Comparison of ENCODE assay signal across 13 mouse cellular contexts in the genomic region with DNA sequence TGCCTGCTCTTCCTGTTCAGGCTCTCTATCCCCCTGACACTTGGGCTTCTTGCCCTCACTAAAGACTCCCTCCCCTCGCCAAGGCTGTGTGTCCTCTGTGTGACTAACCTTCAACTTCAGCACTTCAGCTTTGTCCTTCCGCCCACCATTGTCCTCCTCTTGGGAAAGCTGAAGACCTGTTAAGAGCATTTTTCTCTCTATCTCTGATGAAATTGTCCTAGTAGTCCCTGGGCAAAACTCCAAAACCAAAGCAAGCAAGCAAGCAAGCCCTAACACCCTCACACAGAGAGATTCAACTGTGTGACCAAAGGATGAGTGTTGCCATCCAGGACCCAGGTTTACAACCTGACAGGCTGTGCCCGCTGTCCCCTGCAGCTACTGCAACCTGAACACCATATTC. TPM values are rescaled to one million over a fixed set of nuclear protein-coding genes. Genes with fewer than 3 reads are reported as not detected.
DNase-seq lines count a peak whose midpoint lies in the region; ATAC-seq and TF ChIP-seq lines count a peak whose summit lies in the region.
"Had no signal": no experiment of that assay in that cellular context is flagged by ENCODE, and none has a peak within 500 bp of the region (broad histone marks: within the 10 kb centered on the region; RNA-seq: fewer than 3 reads in every experiment).

No protein-coding gene starts in this region.

- peak overlapping the region; percentile 40 for H3K4me3 ChIP-seq in hindbrain, embryonic 10.5 days
- H3K4me3 ChIP-seq in hindbrain, postnatal 0 days (ENCODE audit: low read length): no peak overlapping the region
- no peak overlapping the region for H3K4me3 ChIP-seq in midbrain, embryonic 11.5 days (ENCODE audit: low read depth, low read length)
- no peak overlapping the region for H3K4me3 ChIP-seq in midbrain, embryonic 15.5 days
- H3K4me3 ChIP-seq in embryonic facial prominence, embryonic 13.5 days: peak overlapping the region; percentile 15; the same call in 1 of the 2 replicates
- H3K4me3 ChIP-seq in limb, embryonic 13.5 days: no peak overlapping the region; the same call in 1 of the 2 replicates
- H3K4me3 ChIP-seq: heart, embryonic 15.5 days; liver, embryonic 15.5 days had no signal

- no peaks in the 10 kb centered on the region for H3K36me3 ChIP-seq in hindbrain, embryonic 10.5 days
- H3K36me3 ChIP-seq in hindbrain, postnatal 0 days (ENCODE audit: insufficient read depth, low read length): no peaks in the 10 kb centered on the region
- no peaks in the 10 kb centered on the region for H3K36me3 ChIP-seq in midbrain, embryonic 11.5 days (ENCODE audit: control insufficient read depth, insufficient read depth, low read length)
- no peaks in the 10 kb centered on the region for H3K36me3 ChIP-seq in midbrain, embryonic 15.5 days (replicated peaks)
- H3K36me3 ChIP-seq in embryonic facial prominence, embryonic 13.5 days: no peaks in the 10 kb centered on the region
- H3K36me3 ChIP-seq in limb, embryonic 13.5 days: no peaks in the 10 kb centered on the region
- H3K36me3 ChIP-seq: heart, embryonic 15.5 days; liver, embryonic 15.5 days had no signal

- H3K9ac ChIP-seq in hindbrain, postnatal 0 days (replicated peaks; ENCODE audit: low read length): no peak overlapping the region
- H3K9ac ChIP-seq in midbrain, embryonic 11.5 days (ENCODE audit: low read length): no peak overlapping the region
- no peak overlapping the region for H3K9ac ChIP-seq in midbrain, embryonic 15.5 days
- 0 out of 2 replicates have a peak overlapping the region, but pooled peaks have one; percentile 55 for H3K9ac ChIP-seq in embryonic facial prominence, embryonic 13.5 days
- H3K9ac ChIP-seq in limb, embryonic 13.5 days: peak overlapping the region; percentile 26; the same call in 1 of the 2 replicates
- H3K9ac ChIP-seq: heart, embryonic 15.5 days; liver, embryonic 15.5 days had no signal

- no peak overlapping the region for H3K4me2 ChIP-seq in hindbrain, postnatal 0 days (ENCODE audit: low read depth, low read length)
- H3K4me2 ChIP-seq in midbrain, embryonic 11.5 days: peak overlapping the region; percentile 20; the same call in 1 of the 2 replicates
- no peak overlapping the region for H3K4me2 ChIP-seq in midbrain, embryonic 15.5 days
- peak overlapping the region; percentile 41 for H3K4me2 ChIP-seq in embryonic facial prominence, embryonic 13.5 days
- peak overlapping the region; percentile 49 for H3K4me2 ChIP-seq in limb, embryonic 13.5 days (replicated peaks)
- H3K4me2 ChIP-seq: liver, embryonic 15.5 days had no signal

- peak overlapping the region; percentile 82 for H3K27ac ChIP-seq in hindbrain, embryonic 10.5 days
- H3K27ac ChIP-seq in hindbrain, postnatal 0 days: no peak overlapping the region
- H3K27ac ChIP-seq in midbrain, embryonic 11.5 days (ENCODE audit: low read depth, low read length): no peak overlapping the region
- no peak overlapping the region for H3K27ac ChIP-seq in midbrain, embryonic 15.5 days
- no peak overlapping the region for H3K27ac ChIP-seq in embryonic facial prominence, embryonic 13.5 days
- no peak overlapping the region for H3K27ac ChIP-seq in limb, embryonic 13.5 days
- H3K27ac ChIP-seq: heart, embryonic 15.5 days; liver, embryonic 15.5 days had no signal

- intact Hi-C loops in left cerebral cortex, postnatal 4 days (cut with DNase I): no loop called here
- intact Hi-C loops in left cerebral cortex, postnatal 10 days (cut with DNase I): loop anchor here (5.0 kb wide), 1 partner anchor 36 kb away; a partner anchor contains a TSS

- WGBS in hindbrain, embryonic 10.5 days: 57% methylated on average over 3 of the region's 3 CpGs
- WGBS in hindbrain, postnatal 0 days: 57% methylated on average over 3 of the region's 3 CpGs
- WGBS in midbrain, embryonic 11.5 days: 60% methylated on average over 3 of the region's 3 CpGs
- WGBS in midbrain, embryonic 15.5 days: 60% methylated on average over 3 of the region's 3 CpGs
- 57% methylated on average over 3 of the region's 3 CpGs for WGBS in embryonic facial prominence, embryonic 13.5 days
- WGBS in limb, embryonic 13.5 days: 70% methylated on average over 3 of the region's 3 CpGs

- H3K27me3 ChIP-seq in hindbrain, embryonic 10.5 days (ENCODE audit: insufficient read depth, poor library complexity, severe bottlenecking): peaks cover 22% of the 10 kb centered on the region
- no peaks in the 10 kb centered on the region for H3K27me3 ChIP-seq in hindbrain, postnatal 0 days (ENCODE audit: insufficient read depth, low read length)
- H3K27me3 ChIP-seq in midbrain, embryonic 11.5 days (ENCODE audit: control insufficient read depth, insufficient read depth, low read length): peaks cover 3% of the 10 kb centered on the region; the same call in 1 of the 2 replicates
- H3K27me3 ChIP-seq in midbrain, embryonic 15.5 days (replicated peaks): 0 out of 2 replicates have a peak, but pooled peaks cover 6% of the 10 kb centered on the region
- H3K27me3 ChIP-seq in embryonic facial prominence, embryonic 13.5 days: peaks cover 15% of the 10 kb centered on the region
- H3K27me3 ChIP-seq in limb, embryonic 13.5 days: peaks cover 15% of the 10 kb centered on the region
- H3K27me3 ChIP-seq: heart, embryonic 15.5 days had no signal

- peaks cover 32% of the 10 kb centered on the region for H3K4me1 ChIP-seq in hindbrain, embryonic 10.5 days (replicated peaks)
- H3K4me1 ChIP-seq in hindbrain, postnatal 0 days (ENCODE audit: insufficient read depth, low read length): no peaks in the 10 kb centered on the region
- peaks cover 13% of the 10 kb centered on the region for H3K4me1 ChIP-seq in midbrain, embryonic 11.5 days (ENCODE audit: control insufficient read depth, insufficient read depth, low read length)
- 0 out of 2 replicates have a peak, but pooled peaks cover 3% of the 10 kb centered on the region for H3K4me1 ChIP-seq in midbrain, embryonic 15.5 days
- peaks cover 15% of the 10 kb centered on the region; the same call in 1 of the 2 replicates for H3K4me1 ChIP-seq in embryonic facial prominence, embryonic 13.5 days
- H3K4me1 ChIP-seq in limb, embryonic 13.5 days: peaks cover 22% of the 10 kb centered on the region

- ATAC-seq in hindbrain, postnatal 0 days: no peak
- ATAC-seq in midbrain, embryonic 11.5 days (ENCODE audit: low FRiP score): no peak
- no peak for ATAC-seq in midbrain, embryonic 15.5 days (replicated peaks)
- ATAC-seq in embryonic facial prominence, embryonic 13.5 days (ENCODE audit: insufficient number of reproducible peaks, insufficient read depth, low FRiP score, low TSS enrichment, low read depth): no peak
- ATAC-seq in limb, embryonic 13.5 days (ENCODE audit: low FRiP score, low read depth): no peak

- DNase-seq in hindbrain, embryonic 10.5 days (ENCODE audit: low spot score): no peak
- DNase-seq in hindbrain, postnatal 0 days (ENCODE audit: low spot score): no peak
- no peak for DNase-seq in midbrain, embryonic 11.5 days (ENCODE audit: low spot score, missing footprints)
- no peak for DNase-seq in left cerebral cortex, postnatal 4 days
- no peak for DNase-seq in left cerebral cortex, postnatal 10 days (ENCODE audit: extremely low spot score in 1 of 2, low spot score in 2 of 2)
- DNase-seq: adrenal gland, postnatal 36 days; cerebellum, adult 8-10 months; kidney, adult 8-10 months had no signal

- H3K9me3 ChIP-seq in hindbrain, embryonic 10.5 days: no peaks in the 10 kb centered on the region
- H3K9me3 ChIP-seq in hindbrain, postnatal 0 days (ENCODE audit: low read length): no peaks in the 10 kb centered on the region
- no peaks in the 10 kb centered on the region for H3K9me3 ChIP-seq in midbrain, embryonic 11.5 days (ENCODE audit: control insufficient read depth, low read length)
- H3K9me3 ChIP-seq in midbrain, embryonic 15.5 days: no peaks in the 10 kb centered on the region
- no peaks in the 10 kb centered on the region for H3K9me3 ChIP-seq in embryonic facial prominence, embryonic 13.5 days
- H3K9me3 ChIP-seq in limb, embryonic 13.5 days: no peaks in the 10 kb centered on the region
- H3K9me3 ChIP-seq: heart, embryonic 15.5 days; liver, embryonic 15.5 days had no signal

- no peak for TF ChIP-seq CTCF in hindbrain, postnatal 0 days (IDR thresholded peaks at IDR 0.05; ENCODE audit: low read depth)

RNA-seq across cellular contexts. Expression of a gene that starts 9.4 kb away (rescaled TPM):
- 130 and 139 TPM in 2 replicates for polyA plus RNA-seq in hindbrain, embryonic 10.5 days (2016; fragmentation: Nextera tagmentation; extraction: Ambion mirVana)
- 121 and 122 TPM in 2 replicates for total RNA-seq in hindbrain, postnatal 0 days (2014; rRNA removed)
- 87.2 and 88.7 TPM in 2 replicates for polyA plus RNA-seq in hindbrain, postnatal 0 days (2015; fragmentation: Nextera tagmentation; extraction: Ambion mirVana)
- polyA plus RNA-seq in midbrain, embryonic 11.5 days (2014; fragmentation: Nextera tagmentation; extraction: Ambion mirVana): 108 and 112 TPM in 2 replicates
- 109 and 116 TPM in 2 replicates for polyA plus RNA-seq in midbrain, embryonic 15.5 days (2015; fragmentation: Nextera tagmentation; extraction: Ambion mirVana)
- polyA plus RNA-seq in embryonic facial prominence, embryonic 13.5 days (2015; fragmentation: Nextera tagmentation; extraction: Ambion mirVana): 98.4 and 105 TPM in 2 replicates
- 102 and 105 TPM in 2 replicates for polyA plus RNA-seq in limb, embryonic 13.5 days (2015; fragmentation: Nextera tagmentation; extraction: Ambion mirVana)
- 100 to 1,000 TPM; 102 to 112 TPM for total RNA-seq in left cerebral cortex, postnatal 4 days (2021)
- 10 to 100 TPM; 88.4 to 97.2 TPM for total RNA-seq in left cerebral cortex, postnatal 10 days (2021)

RNA-seq across cellular contexts. Expression of a gene that starts 35.7 kb away (rescaled TPM):
- 0.66 and 0.95 TPM in 2 replicates for polyA plus RNA-seq in hindbrain, embryonic 10.5 days (2016; fragmentation: Nextera tagmentation; extraction: Ambion mirVana)
- total RNA-seq in hindbrain, postnatal 0 days (2014; rRNA removed): 0.32 and 2.4 TPM in 2 replicates
- 1.2 and 1.3 TPM in 2 replicates for polyA plus RNA-seq in hindbrain, postnatal 0 days (2015; fragmentation: Nextera tagmentation; extraction: Ambion mirVana)
- 0.93 and 0.95 TPM in 2 replicates for polyA plus RNA-seq in midbrain, embryonic 11.5 days (2014; fragmentation: Nextera tagmentation; extraction: Ambion mirVana)
- 2.3 and 2.5 TPM in 2 replicates for polyA plus RNA-seq in midbrain, embryonic 15.5 days (2015; fragmentation: Nextera tagmentation; extraction: Ambion mirVana)
- 0.66 and 0.94 TPM in 2 replicates for polyA plus RNA-seq in embryonic facial prominence, embryonic 13.5 days (2015; fragmentation: Nextera tagmentation; extraction: Ambion mirVana)
- 0.54 and 0.92 TPM in 2 replicates for polyA plus RNA-seq in limb, embryonic 13.5 days (2015; fragmentation: Nextera tagmentation; extraction: Ambion mirVana)
- 1 to 10 TPM; 1.3 to 2.2 TPM for total RNA-seq in left cerebral cortex, postnatal 4 days (2021)
- under 1 TPM; 0.41 to 0.73 TPM for total RNA-seq in left cerebral cortex, postnatal 10 days (2021)

RNA-seq across cellular contexts. Expression of a gene that starts 37.0 kb away (rescaled TPM):
- polyA plus RNA-seq in hindbrain, embryonic 10.5 days (2016; fragmentation: Nextera tagmentation; extraction: Ambion mirVana): 52.9 and 54.6 TPM in 2 replicates
- 67.0 and 72.5 TPM in 2 replicates for total RNA-seq in hindbrain, postnatal 0 days (2014; rRNA removed)
- 38.6 and 39.7 TPM in 2 replicates for polyA plus RNA-seq in hindbrain, postnatal 0 days (2015; fragmentation: Nextera tagmentation; extraction: Ambion mirVana)
- polyA plus RNA-seq in midbrain, embryonic 11.5 days (2014; fragmentation: Nextera tagmentation; extraction: Ambion mirVana): 44.6 and 48.9 TPM in 2 replicates
- polyA plus RNA-seq in midbrain, embryonic 15.5 days (2015; fragmentation: Nextera tagmentation; extraction: Ambion mirVana): 48.9 and 52.9 TPM in 2 replicates
- 50.9 and 53.7 TPM in 2 replicates for polyA plus RNA-seq in embryonic facial prominence, embryonic 13.5 days (2015; fragmentation: Nextera tagmentation; extraction: Ambion mirVana)
- 50.7 and 53.2 TPM in 2 replicates for polyA plus RNA-seq in limb, embryonic 13.5 days (2015; fragmentation: Nextera tagmentation; extraction: Ambion mirVana)
- 10 to 100 TPM; 61.5 to 63.4 TPM for total RNA-seq in left cerebral cortex, postnatal 4 days (2021)
- total RNA-seq in left cerebral cortex, postnatal 10 days (2021): 10 to 100 TPM; 64.9 TPM

RNA-seq across cellular contexts. Expression of a gene that starts 50.4 kb away (rescaled TPM):
- 1,369 and 1,471 TPM in 2 replicates for polyA plus RNA-seq in hindbrain, embryonic 10.5 days (2016; fragmentation: Nextera tagmentation; extraction: Ambion mirVana)
- 939 and 1,848 TPM in 2 replicates for total RNA-seq in hindbrain, postnatal 0 days (2014; rRNA removed)
- polyA plus RNA-seq in hindbrain, postnatal 0 days (2015; fragmentation: Nextera tagmentation; extraction: Ambion mirVana): 1,254 and 1,260 TPM in 2 replicates
- 1,209 and 1,332 TPM in 2 replicates for polyA plus RNA-seq in midbrain, embryonic 11.5 days (2014; fragmentation: Nextera tagmentation; extraction: Ambion mirVana)
- polyA plus RNA-seq in midbrain, embryonic 15.5 days (2015; fragmentation: Nextera tagmentation; extraction: Ambion mirVana): 917 and 926 TPM in 2 replicates
- polyA plus RNA-seq in embryonic facial prominence, embryonic 13.5 days (2015; fragmentation: Nextera tagmentation; extraction: Ambion mirVana): 1,916 and 1,978 TPM in 2 replicates
- polyA plus RNA-seq in limb, embryonic 13.5 days (2015; fragmentation: Nextera tagmentation; extraction: Ambion mirVana): 1,714 and 1,755 TPM in 2 replicates
- total RNA-seq in left cerebral cortex, postnatal 4 days (2021): 100 to 1,000 TPM; 563 to 595 TPM
- 100 to 1,000 TPM; 430 to 448 TPM for total RNA-seq in left cerebral cortex, postnatal 10 days (2021)

RNA-seq across cellular contexts. Expression of a gene that starts 53.9 kb away (rescaled TPM):
- polyA plus RNA-seq in hindbrain, embryonic 10.5 days (2016; fragmentation: Nextera tagmentation; extraction: Ambion mirVana): 398 and 446 TPM in 2 replicates
- 279 and 501 TPM in 2 replicates for total RNA-seq in hindbrain, postnatal 0 days (2014; rRNA removed)
- 691 and 728 TPM in 2 replicates for polyA plus RNA-seq in hindbrain, postnatal 0 days (2015; fragmentation: Nextera tagmentation; extraction: Ambion mirVana)
- 323 and 337 TPM in 2 replicates for polyA plus RNA-seq in midbrain, embryonic 11.5 days (2014; fragmentation: Nextera tagmentation; extraction: Ambion mirVana)
- polyA plus RNA-seq in midbrain, embryonic 15.5 days (2015; fragmentation: Nextera tagmentation; extraction: Ambion mirVana): 516 and 531 TPM in 2 replicates
- polyA plus RNA-seq in embryonic facial prominence, embryonic 13.5 days (2015; fragmentation: Nextera tagmentation; extraction: Ambion mirVana): 397 and 420 TPM in 2 replicates
- 431 and 434 TPM in 2 replicates for polyA plus RNA-seq in limb, embryonic 13.5 days (2015; fragmentation: Nextera tagmentation; extraction: Ambion mirVana)
- total RNA-seq in left cerebral cortex, postnatal 4 days (2021): 100 to 1,000 TPM; 187 to 194 TPM
- total RNA-seq in left cerebral cortex, postnatal 10 days (2021): 100 to 1,000 TPM; 205 to 222 TPM

Comparison
In these comparisons a context has a peak if more than half of its experiments do, and no peak if none do; other contexts are left out.
1. H3K4me3 ChIP-seq: peak in hindbrain, embryonic 10.5 days (single experiment) and embryonic facial prominence, embryonic 13.5 days (single experiment); none in hindbrain, postnatal 0 days (single experiment), midbrain, embryonic 11.5 days (single experiment), midbrain, embryonic 15.5 days (single experiment) and limb, embryonic 13.5 days (single experiment).
2. H3K4me2 ChIP-seq: peak in midbrain, embryonic 11.5 days (single experiment), embryonic facial prominence, embryonic 13.5 days (single experiment) and limb, embryonic 13.5 days (single experiment); none in hindbrain, postnatal 0 days (single experiment) and midbrain, embryonic 15.5 days (single experiment).
3. H3K9ac ChIP-seq: peak in embryonic facial prominence, embryonic 13.5 days (single experiment) and limb, embryonic 13.5 days (single experiment); none in hindbrain, postnatal 0 days (single experiment), midbrain, embryonic 11.5 days (single experiment) and midbrain, embryonic 15.5 days (single experiment).